Mouse (Mus musculus) neural tube, embryonic 14.5 days (tissue): ENCODE data around the gene Gm14403. TPM values are rescaled to one million over a fixed set of nuclear protein-coding genes. Genes with fewer than 3 reads are reported as not detected.
"Not testable (repeated sequence)": the region's sequence is repeated elsewhere in the genome, so short reads cannot be mapped to it uniquely, and the experiment has no call there.

Experiments
- ATAC-seq: fragments of 200-750 bp; cut with Nextera tagmentation; 2 replicates; pipeline ENCODE4 v1.8.0; 2017; ENCODE audit warnings: low read depth, mild to moderate bottlenecking, moderate TSS enrichment, moderate library complexity
- H3K27ac ChIP-seq: fragments of 300-500 bp; sonication (generic); 2 replicates; pipeline ENCODE4 v1.5.1; 2014; ENCODE audit warnings: low read depth, mild to moderate bottlenecking, control low read depth, low read length, moderate library complexity, mixed read lengths
- H3K27me3 ChIP-seq: fragments of 300-500 bp; sonication (generic); 2 replicates; pipeline ENCODE4 v1.6.1; 2014; ENCODE audit warnings: low read length; ENCODE audit not compliant: control insufficient read depth, insufficient read depth
- H3K36me3 ChIP-seq: fragments of 300-500 bp; sonication (generic); 2 replicates; pipeline ENCODE4 v1.6.1; 2014; ENCODE audit warnings: low read length, mixed read lengths; ENCODE audit not compliant: control insufficient read depth, insufficient read depth
- H3K4me1 ChIP-seq: fragments of 300-500 bp; sonication (generic); 2 replicates; pipeline ENCODE4 v1.6.1; 2014; ENCODE audit warnings: low read length; ENCODE audit not compliant: control insufficient read depth, insufficient read depth
- H3K4me2 ChIP-seq: fragments of 300-500 bp; sonication (generic); 2 replicates; pipeline ENCODE4 v1.6.1; 2014; ENCODE audit warnings: mild to moderate bottlenecking, low read depth, low read length, control low read depth
- H3K4me3 ChIP-seq: fragments of 300-500 bp; sonication (generic); 2 replicates; pipeline ENCODE4 v1.5.1; 2014; ENCODE audit warnings: low read depth, low read length, control low read depth, mixed read lengths
- H3K9ac ChIP-seq: fragments of 300-500 bp; sonication (generic); replicated peaks from 2 replicates; pipeline ENCODE4 v1.6.1; 2014; ENCODE audit warnings: low read depth, mild to moderate bottlenecking, control low read depth, low read length, mixed read lengths
- H3K9me3 ChIP-seq: fragments of 300-500 bp; sonication (generic); 2 replicates; pipeline ENCODE4 v1.6.1; 2016; ENCODE audit warnings: low read length; ENCODE audit not compliant: control insufficient read depth
- WGBS: fragments of 180-500 bp; shearing (Covaris S2); extraction: QIAGEN DNeasy Blood & Tissue Kit; methylation state at CpG from one replicate; pipeline ENCODE4 v1.1.7; 2014; 5-methylcytosine and 5-hydroxymethylcytosine counted together
- polyA plus RNA-seq: library from polyadenylated mRNA; unstranded; fragments of >200 nt; fragmentation: Nextera tagmentation; extraction: Ambion mirVana; gene quantifications from 2 replicates; pipeline ENCODE4 v1.2.1, GENCODE M21; 2014

The Gm14403 gene
- polyA plus RNA-seq, 1 experiment from 2014 or later = 2.4 TPM

DNA sequence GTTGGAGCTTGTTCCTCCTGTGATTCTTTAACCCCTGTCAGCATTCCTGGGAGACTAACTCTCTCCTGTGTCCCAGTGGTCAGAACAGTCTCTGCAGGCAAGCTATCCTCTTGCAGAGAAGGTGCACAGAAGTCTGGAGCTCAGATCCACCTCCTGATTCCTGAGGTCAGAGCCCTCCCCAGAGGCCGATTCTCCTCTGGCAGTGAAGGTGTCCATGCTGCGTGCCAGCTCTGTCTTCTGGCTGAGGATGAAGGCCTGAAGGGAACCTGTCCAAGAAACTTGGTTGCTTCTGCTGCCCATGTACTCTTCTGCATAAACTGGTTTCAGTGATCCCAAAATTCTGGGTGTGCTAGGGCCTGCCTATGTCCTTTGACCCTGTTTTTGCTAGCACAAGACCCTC lies 39.1 kb downstream of the Gm14403 start:
- H3K9ac ChIP-seq, ATAC-seq: not testable (repeated sequence)

GRCm38 (mm10) chr2:177537717-177538116 lies 39.7 kb downstream of the Gm14403 start:
- H3K4me1 ChIP-seq, H3K36me3 ChIP-seq, ATAC-seq, H3K9ac ChIP-seq, H3K27ac ChIP-seq, H3K4me2 ChIP-seq, H3K9me3 ChIP-seq, H3K4me3 ChIP-seq, H3K27me3 ChIP-seq: not testable (repeated sequence)
- WGBS = 79% methylated on average over 5 of the region's 5 CpGs

More for the DNA sequence above, 39.1 kb downstream of the Gm14403 start:
- H3K4me1 ChIP-seq, H3K27ac ChIP-seq, H3K4me2 ChIP-seq, H3K4me3 ChIP-seq, H3K9me3 ChIP-seq, H3K27me3 ChIP-seq, H3K36me3 ChIP-seq: not testable (repeated sequence)
- WGBS = 91% methylated on average over 2 of the region's 2 CpGs

DNA sequence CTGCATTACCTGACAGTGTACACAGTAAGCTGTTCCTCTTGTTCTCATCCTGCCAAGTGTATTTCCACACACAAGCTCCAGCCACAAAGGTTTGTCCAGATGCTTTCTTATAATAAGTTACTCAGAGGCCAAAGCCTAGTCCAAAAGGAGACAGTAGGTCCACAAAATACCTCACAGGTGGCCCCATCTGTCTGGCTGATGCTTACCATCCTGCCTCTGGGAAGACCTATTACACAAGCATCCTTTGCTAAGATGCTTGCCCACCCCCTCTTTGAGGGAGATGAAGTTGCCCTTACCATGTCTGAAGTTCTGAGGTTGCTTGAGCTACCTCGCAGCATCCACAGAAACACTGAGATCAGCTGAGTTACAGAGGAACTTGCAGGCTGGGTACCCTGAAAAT lies 57.2 kb downstream of the Gm14403 start:
- H3K4me3 ChIP-seq, H3K27ac ChIP-seq, H3K9ac ChIP-seq, H3K27me3 ChIP-seq, H3K4me1 ChIP-seq, ATAC-seq, H3K4me2 ChIP-seq, H3K9me3 ChIP-seq, H3K36me3 ChIP-seq: not testable (repeated sequence)
- WGBS = no CpG with 5 or more reads among the region's 1 CpGs

Other genes with a start within 250 kb of the Gm14403 start
- not detected in 2 replicates for gene Gm14409, start 231.2 kb upstream of the Gm14403 start, polyA plus RNA-seq
- 0.17 and 0.60 TPM in 2 replicates for gene Gm14412, start 173.9 kb upstream of the Gm14403 start, polyA plus RNA-seq
- gene Gm14418, start 99.9 kb upstream of the Gm14403 start, polyA plus RNA-seq = 4.5 and 7.4 TPM in 2 replicates
- 6.2 and 7.5 TPM in 2 replicates for gene Zfp970, start 33.5 kb upstream of the Gm14403 start, polyA plus RNA-seq
- not detected in 2 replicates for gene Gm14406, start 80.0 kb downstream of the Gm14403 start, polyA plus RNA-seq